Mouse (Mus musculus) E14TG2a.4 (cell line): ENCODE measurements around the gene Prkag3.

Experiments
- CTCF ChIP-seq: conservative IDR thresholded peaks from 2 replicates; pipeline ENCODE4 v1.5.1; 2014; ENCODE audit warnings: low read length
- NANOG ChIP-seq: IDR thresholded peaks from 2 replicates; pipeline ENCODE4 v1.6.1; 2014; ENCODE audit warnings: borderline replicate concordance, low read length, mixed read lengths

DNA sequence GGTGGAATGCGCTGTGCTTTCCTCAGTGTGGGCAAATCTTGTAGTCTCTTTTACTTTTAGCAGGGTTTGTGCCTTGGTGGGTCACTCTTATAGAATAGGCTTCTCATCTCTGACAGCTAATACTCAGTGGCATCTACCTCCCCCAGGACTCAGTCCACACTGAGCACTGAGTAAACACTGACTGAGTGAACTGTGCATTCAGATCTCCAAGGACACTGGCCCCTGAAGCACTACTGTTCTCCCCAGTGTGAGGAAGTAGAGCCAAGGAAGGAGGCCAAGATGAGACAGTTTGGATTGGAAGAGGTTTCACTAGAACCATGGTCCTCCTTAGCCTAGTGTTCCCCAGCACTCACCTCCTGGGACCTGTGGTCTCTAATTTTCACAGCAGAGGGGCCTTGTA is 50.7 kb downstream of the Prkag3 start:
- TF ChIP-seq CTCF (no peak), NANOG (no peak)
